Mouse (Mus musculus) adrenal gland, adult 8-10 months (tissue): ENCODE results near the gene 2010315B03Rik. TPM values are rescaled to one million over a fixed set of nuclear protein-coding genes. Genes with fewer than 3 reads are reported as not detected.

Source experiments
- total RNA-seq, 4 experiments: library from RNA; stranded (reverse); gene quantifications; 2 replicates each; pipeline ENCODE4 v1.2.4; 2022

2010315B03Rik gene
- total RNA-seq, 4 experiments from 2014 or later, result 19.9 to 29.1 (median 24.6) TPM

Other genes starting within 250 kb of the 2010315B03Rik start
- gene Ccr2, start 210.7 kb downstream of the 2010315B03Rik start, total RNA-seq, result 1 to 10 TPM; 1.6 to 4.8 (median 3.2) TPM
- gene Ccr5, start 191.2 kb downstream of the 2010315B03Rik start, total RNA-seq, result 10 to 100 TPM in 2 of 4 experiments, 1 to 10 TPM in 2; 4.5 to 11.4 (median 9.6) TPM
- gene Ppp2r3d, start 164.2 kb upstream of the 2010315B03Rik start, total RNA-seq, result 100 to 1,000 TPM in 3 of 4 experiments, 10 to 100 TPM in 1; 98.3 to 182 (median 140) TPM
- not detected for gene Gm21836, start 181.1 kb upstream of the 2010315B03Rik start, total RNA-seq